Mouse (Mus musculus) neural tube, embryonic 12.5 days (tissue): ENCODE results near the gene Slc25a42. TPM values are rescaled to one million over a fixed set of nuclear protein-coding genes. Genes with fewer than 3 reads are reported as not detected.

Source experiments
- ATAC-seq: fragments of 200-750 bp; cut with Nextera tagmentation; 2 replicates; pipeline ENCODE4 v1.8.0; 2017; ENCODE audit warnings: low read depth, mild to moderate bottlenecking, moderate TSS enrichment, moderate library complexity; ENCODE audit not compliant: low FRiP score
- H3K27ac ChIP-seq: fragments of 300-500 bp; sonication (generic); 2 replicates; pipeline ENCODE4 v1.5.1; 2016
- H3K27me3 ChIP-seq: fragments of 300-500 bp; sonication (generic); replicated peaks from 2 replicates; pipeline ENCODE4 v1.6.1; 2016; ENCODE audit warnings: mild to moderate bottlenecking
- H3K36me3 ChIP-seq: fragments of 300-500 bp; sonication (generic); 2 replicates; pipeline ENCODE4 v1.6.1; 2016; ENCODE audit warnings: mild to moderate bottlenecking
- H3K4me1 ChIP-seq: fragments of 300-500 bp; sonication (generic); 2 replicates; pipeline ENCODE4 v1.6.1; 2016
- H3K4me2 ChIP-seq: fragments of 300-500 bp; sonication (generic); replicated peaks from 2 replicates; pipeline ENCODE4 v1.6.1; 2016; ENCODE audit warnings: mild to moderate bottlenecking
- H3K4me3 ChIP-seq: fragments of 300-500 bp; sonication (generic); 2 replicates; pipeline ENCODE4 v1.5.1; 2016
- H3K9ac ChIP-seq: fragments of 300-500 bp; sonication (generic); 2 replicates; pipeline ENCODE4 v1.6.1; 2016; ENCODE audit warnings: mild to moderate bottlenecking
- H3K9me3 ChIP-seq: fragments of 300-500 bp; sonication (generic); 2 replicates; pipeline ENCODE4 v1.6.1; 2016; ENCODE audit warnings: mild to moderate bottlenecking
- WGBS: fragments of 180-500 bp; shearing (Covaris S2); methylation state at CpG from one replicate; pipeline ENCODE4 v1.1.7; 2016; 5-methylcytosine and 5-hydroxymethylcytosine counted together
- polyA plus RNA-seq: library from polyadenylated mRNA; unstranded; fragments of >200 nt; fragmentation: Nextera tagmentation; extraction: Ambion mirVana; gene quantifications from 2 replicates; pipeline ENCODE4 v1.2.1, GENCODE M21; 2016

The Slc25a42 gene
- polyA plus RNA-seq, 1 experiment from 2014 or later, result 4.1 TPM

DNA sequence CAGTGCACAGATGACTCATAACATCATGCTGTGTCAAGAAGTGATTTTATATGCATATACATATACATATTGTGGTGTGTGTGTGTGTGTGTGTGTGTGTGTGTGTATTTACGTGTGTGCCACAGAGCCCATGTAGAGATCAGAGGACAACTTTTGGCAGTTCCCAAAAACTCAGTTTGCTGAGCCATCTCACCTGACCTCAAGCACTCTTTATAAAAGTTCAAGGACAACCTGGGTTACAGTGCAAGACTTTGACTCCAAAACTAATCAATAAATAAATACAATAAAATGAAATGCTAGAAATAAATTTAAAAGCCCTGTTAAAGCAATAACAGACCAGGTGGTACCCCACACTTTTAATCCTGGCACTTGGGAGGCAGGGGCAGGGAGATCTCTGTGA lies 830 bp downstream of the Slc25a42 start:
- ATAC-seq, result no peak
- peak overlapping the region; percentile 50 for H3K4me3 ChIP-seq
- H3K36me3 ChIP-seq, result no peaks in the 10 kb centered on the region
- WGBS, result 74% methylated on average over 1 of the region's 1 CpGs
- no peaks in the 10 kb centered on the region for H3K9me3 ChIP-seq
- peaks cover 6% of the 10 kb centered on the region for H3K4me1 ChIP-seq
- peaks cover 13% of the 10 kb centered on the region for H3K27me3 ChIP-seq
- no peak overlapping the region for H3K27ac ChIP-seq
- H3K4me2 ChIP-seq, result peak overlapping the region; percentile 90
- peak overlapping the region; percentile 61; the same call in 1 of the 2 replicates for H3K9ac ChIP-seq

DNA sequence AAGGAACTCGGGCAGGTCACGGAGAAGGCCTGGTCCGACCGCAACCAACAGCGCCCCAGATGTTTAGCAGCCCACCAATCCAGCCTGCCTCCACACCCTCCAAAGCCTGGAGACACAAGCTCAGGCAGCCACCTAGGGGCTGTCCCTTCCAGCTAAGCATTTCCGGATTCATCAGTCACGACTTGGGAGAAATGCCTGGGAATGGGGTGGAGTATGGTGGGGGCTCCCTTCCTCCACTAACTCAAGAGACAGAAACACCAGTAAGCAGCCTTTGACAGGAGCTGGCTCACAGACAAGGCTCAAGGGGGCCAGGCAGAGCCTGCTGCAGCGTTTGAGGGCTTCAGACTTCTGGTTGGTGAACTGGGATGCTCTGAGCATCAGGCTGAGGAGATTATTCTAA lies 1.6 kb downstream of the Slc25a42 start:
- H3K36me3 ChIP-seq, result no peaks in the 10 kb centered on the region
- peaks cover 13% of the 10 kb centered on the region for H3K27me3 ChIP-seq
- H3K4me1 ChIP-seq, result peaks cover 6% of the 10 kb centered on the region
- WGBS, result 27% methylated on average over 8 of the region's 8 CpGs
- no peaks in the 10 kb centered on the region for H3K9me3 ChIP-seq
- no peak for ATAC-seq
- H3K9ac ChIP-seq, result no peak overlapping the region
- H3K4me3 ChIP-seq, result no peak overlapping the region
- H3K4me2 ChIP-seq, result peak overlapping the region; percentile 90
- H3K27ac ChIP-seq, result no peak overlapping the region

DNA sequence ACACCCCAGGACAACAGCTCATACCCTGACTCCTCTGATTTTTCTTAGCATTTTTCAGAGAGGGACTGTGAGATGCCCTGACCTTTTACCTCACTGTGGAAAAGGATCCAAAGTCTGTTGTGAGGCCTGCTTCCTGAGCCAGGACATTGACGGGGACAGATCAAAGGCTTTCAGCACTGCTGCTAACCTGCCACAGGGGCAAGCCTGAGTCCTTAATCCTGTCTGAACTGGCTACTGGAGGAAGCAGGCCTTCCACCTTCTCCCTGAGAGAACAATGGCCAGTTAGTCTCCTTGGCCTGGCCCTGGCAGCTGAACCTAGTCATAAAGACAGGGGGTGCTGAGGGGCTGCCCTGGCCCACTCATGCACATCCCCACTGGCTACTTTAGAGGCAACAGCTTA lies 4.0 kb downstream of the Slc25a42 start:
- Histone ChIP-seq H3K4me1 (peaks cover 6% of the 10 kb centered on the region), H3K36me3 (no peaks in the 10 kb centered on the region), H3K9ac (no peak overlapping the region), H3K27me3 (peaks cover 10% of the 10 kb centered on the region), H3K27ac (no peak overlapping the region), H3K9me3 (no peaks in the 10 kb centered on the region), H3K4me3 (no peak overlapping the region), H3K4me2 (no peak overlapping the region)
- no peak for ATAC-seq
- 45% methylated on average over 1 of the region's 1 CpGs for WGBS

- no peak overlapping the region for H3K27ac ChIP-seq
- WGBS, result 69% methylated on average over 1 of the region's 1 CpGs
- no peak overlapping the region for H3K9ac ChIP-seq
- ATAC-seq, result no peak
- no peaks in the 10 kb centered on the region for H3K4me1 ChIP-seq
- no peaks in the 10 kb centered on the region for H3K9me3 ChIP-seq
- no peaks in the 10 kb centered on the region for H3K27me3 ChIP-seq
- H3K36me3 ChIP-seq, result no peaks in the 10 kb centered on the region
- H3K4me3 ChIP-seq, result no peak overlapping the region
- H3K4me2 ChIP-seq, result no peak overlapping the region
Measured at GRCm38 (mm10) chr8:70204757-70205156, 7.3 kb downstream of the Slc25a42 start.

DNA sequence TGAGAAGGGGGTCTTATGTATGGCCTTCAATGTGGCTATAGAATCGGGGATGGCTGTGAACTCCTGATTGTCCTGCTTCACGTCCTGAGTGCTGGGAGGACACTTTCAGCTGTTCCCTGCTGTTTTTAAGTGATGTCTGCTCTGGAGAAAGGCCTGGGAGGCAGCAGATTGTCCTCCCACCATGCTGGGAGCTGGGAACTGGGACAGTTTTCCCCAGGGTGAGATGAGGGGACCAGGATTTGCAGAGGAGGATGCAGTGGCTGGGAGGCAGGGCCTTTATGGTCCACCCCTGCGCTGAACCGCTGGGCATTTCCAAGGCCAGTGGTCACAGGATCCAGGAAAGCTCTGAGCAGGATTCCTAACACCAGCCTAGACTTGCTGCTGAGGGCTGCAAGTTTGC lies 9.0 kb downstream of the Slc25a42 start:
- no peaks in the 10 kb centered on the region for H3K9me3 ChIP-seq
- no peak for ATAC-seq
- H3K4me3 ChIP-seq, result no peak overlapping the region
- H3K27me3 ChIP-seq, result no peaks in the 10 kb centered on the region
- H3K9ac ChIP-seq, result no peak overlapping the region
- no peaks in the 10 kb centered on the region; the same call in 1 of the 2 replicates for H3K4me1 ChIP-seq
- no peaks in the 10 kb centered on the region for H3K36me3 ChIP-seq
- H3K4me2 ChIP-seq, result no peak overlapping the region
- no peak overlapping the region for H3K27ac ChIP-seq
- 70% methylated on average over 4 of the region's 4 CpGs for WGBS

DNA sequence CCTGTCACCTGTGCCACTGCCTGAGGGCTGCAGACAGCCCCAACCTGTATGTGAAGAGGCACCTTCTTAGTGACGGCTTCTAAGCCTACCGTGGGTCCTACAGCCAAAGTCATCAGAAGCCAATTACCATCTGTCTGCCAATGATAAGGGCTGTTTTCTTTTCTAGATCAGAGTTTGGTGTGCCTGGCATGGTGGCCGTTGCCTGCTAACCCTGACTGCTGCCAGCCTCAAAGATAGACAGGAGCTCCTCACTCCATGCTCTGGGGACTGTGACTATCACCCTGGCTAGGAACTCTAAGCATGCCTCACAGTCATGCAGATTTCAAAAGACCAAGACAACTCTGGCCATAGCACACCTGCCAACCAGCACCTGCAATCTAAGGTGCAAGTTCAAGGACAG lies 10.7 kb downstream of the Slc25a42 start:
- H3K4me2 ChIP-seq, result no peak overlapping the region
- H3K27me3 ChIP-seq, result no peaks in the 10 kb centered on the region
- H3K4me3 ChIP-seq, result no peak overlapping the region
- H3K9me3 ChIP-seq, result no peaks in the 10 kb centered on the region
- H3K9ac ChIP-seq, result no peak overlapping the region
- no peak for ATAC-seq
- 94% methylated on average over 3 of the region's 3 CpGs for WGBS
- no peaks in the 10 kb centered on the region for H3K36me3 ChIP-seq
- H3K27ac ChIP-seq, result no peak overlapping the region
- no peaks in the 10 kb centered on the region; the same call in 1 of the 2 replicates for H3K4me1 ChIP-seq

- no peak overlapping the region for H3K27ac ChIP-seq
- no peak overlapping the region for H3K4me2 ChIP-seq
- H3K36me3 ChIP-seq, result no peaks in the 10 kb centered on the region
- no peak overlapping the region for H3K4me3 ChIP-seq
- ATAC-seq, result no peak
- no peaks in the 10 kb centered on the region for H3K9me3 ChIP-seq
- H3K4me1 ChIP-seq, result no peaks in the 10 kb centered on the region; the same call in 1 of the 2 replicates
- no peaks in the 10 kb centered on the region for H3K27me3 ChIP-seq
- no peak overlapping the region for H3K9ac ChIP-seq
- 77% methylated on average over 5 of the region's 5 CpGs for WGBS
Measured at GRCm38 (mm10) chr8:70200098-70200681, 11.9 kb downstream of the Slc25a42 start.

DNA sequence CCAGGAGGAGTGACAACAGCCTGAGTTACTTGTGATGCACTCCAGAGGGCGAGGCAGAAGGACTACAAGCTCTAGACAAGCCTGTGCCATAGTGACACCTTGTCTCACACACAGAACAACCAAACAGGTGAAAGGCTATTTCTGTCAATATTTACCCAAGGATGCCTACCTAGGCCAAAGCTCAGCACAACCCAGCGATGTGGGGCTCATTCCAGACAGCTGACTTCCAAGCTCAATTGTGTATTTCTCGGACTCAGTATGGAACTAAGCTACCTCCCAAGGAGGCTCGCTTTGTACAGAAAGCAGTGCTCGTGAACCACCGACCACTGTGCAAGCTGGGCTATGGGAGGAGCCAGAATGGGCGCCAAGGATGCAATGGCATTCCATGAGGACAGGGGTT lies 14.5 kb downstream of the Slc25a42 start:
- ATAC-seq, result no peak
- no peaks in the 10 kb centered on the region for H3K36me3 ChIP-seq
- WGBS, result 48% methylated on average over 7 of the region's 7 CpGs
- no peaks in the 10 kb centered on the region; the same call in 1 of the 2 replicates for H3K4me1 ChIP-seq
- H3K4me3 ChIP-seq, result no peak overlapping the region
- no peaks in the 10 kb centered on the region for H3K9me3 ChIP-seq
- H3K27me3 ChIP-seq, result no peaks in the 10 kb centered on the region
- no peak overlapping the region for H3K4me2 ChIP-seq
- no peak overlapping the region for H3K9ac ChIP-seq
- no peak overlapping the region for H3K27ac ChIP-seq

DNA sequence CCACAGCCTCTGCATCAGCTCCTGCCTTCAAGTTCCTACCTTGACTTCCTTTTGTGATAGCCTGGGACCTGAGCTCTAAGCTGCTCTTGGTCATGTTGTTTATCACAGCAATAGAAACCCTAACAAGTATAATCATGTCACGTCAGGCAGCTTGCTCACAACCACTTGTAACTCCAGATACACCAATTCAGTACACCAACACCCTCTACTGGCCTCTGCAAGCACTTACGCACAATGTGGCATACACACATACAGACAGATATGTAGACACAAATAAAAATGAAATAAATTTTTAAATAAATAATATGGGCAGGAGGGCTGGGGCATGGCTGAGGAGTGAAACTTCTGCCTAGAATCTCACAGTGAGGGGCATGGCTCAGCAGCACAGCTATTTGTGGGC lies 16.3 kb downstream of the Slc25a42 start:
- H3K9me3 ChIP-seq, result no peaks in the 10 kb centered on the region
- no peak overlapping the region for H3K27ac ChIP-seq
- WGBS, result 80% methylated on average over 2 of the region's 2 CpGs
- peaks cover 6% of the 10 kb centered on the region; the same call in 1 of the 2 replicates for H3K4me1 ChIP-seq
- no peaks in the 10 kb centered on the region for H3K27me3 ChIP-seq
- no peak for ATAC-seq
- no peak overlapping the region for H3K9ac ChIP-seq
- H3K4me3 ChIP-seq, result no peak overlapping the region
- no peaks in the 10 kb centered on the region for H3K36me3 ChIP-seq
- no peak overlapping the region for H3K4me2 ChIP-seq

DNA sequence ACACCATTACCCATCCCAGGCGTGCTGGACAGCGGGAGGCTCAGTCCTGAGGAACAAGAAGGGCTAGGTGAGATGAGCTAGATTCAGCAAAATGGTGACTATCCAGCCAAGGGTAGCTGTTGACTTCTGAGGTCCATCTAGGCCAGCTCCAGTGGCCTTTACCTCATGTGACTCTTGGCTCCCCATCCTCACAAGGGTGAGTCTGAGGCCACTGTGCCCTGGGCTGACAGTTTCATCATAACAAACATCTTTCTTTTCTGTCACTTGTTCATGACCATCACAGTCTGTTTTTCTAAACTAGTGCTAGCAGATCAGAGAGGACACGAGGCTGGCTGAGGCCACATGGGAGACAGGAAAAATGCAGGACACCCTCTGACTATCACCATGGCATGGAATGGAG lies 17.9 kb downstream of the Slc25a42 start:
- no peak overlapping the region for H3K9ac ChIP-seq
- 78% methylated on average over 3 of the region's 3 CpGs for WGBS
- no peaks in the 10 kb centered on the region for H3K36me3 ChIP-seq
- H3K4me3 ChIP-seq, result no peak overlapping the region
- H3K9me3 ChIP-seq, result no peaks in the 10 kb centered on the region
- no peak overlapping the region for H3K27ac ChIP-seq
- no peaks in the 10 kb centered on the region for H3K27me3 ChIP-seq
- peaks cover 9% of the 10 kb centered on the region; the same call in 1 of the 2 replicates for H3K4me1 ChIP-seq
- no peak for ATAC-seq
- H3K4me2 ChIP-seq, result no peak overlapping the region

GRCm38 (mm10) chr8:70193238-70193637 lies 18.9 kb downstream of the Slc25a42 start:
- WGBS, result 47% methylated on average over 5 of the region's 5 CpGs
- no peak overlapping the region for H3K4me3 ChIP-seq
- no peak overlapping the region for H3K4me2 ChIP-seq
- ATAC-seq, result no peak
- peaks cover 9% of the 10 kb centered on the region; the same call in 1 of the 2 replicates for H3K4me1 ChIP-seq
- no peak overlapping the region for H3K27ac ChIP-seq
- no peak overlapping the region for H3K9ac ChIP-seq
- H3K9me3 ChIP-seq, result no peaks in the 10 kb centered on the region
- H3K36me3 ChIP-seq, result no peaks in the 10 kb centered on the region
- H3K27me3 ChIP-seq, result no peaks in the 10 kb centered on the region

- no peaks in the 10 kb centered on the region for H3K27me3 ChIP-seq
- H3K4me3 ChIP-seq, result no peak overlapping the region
- WGBS, result 73% methylated on average over 7 of the region's 7 CpGs
- H3K9ac ChIP-seq, result no peak overlapping the region
- no peak overlapping the region for H3K4me2 ChIP-seq
- H3K9me3 ChIP-seq, result no peaks in the 10 kb centered on the region
- 0 out of 2 replicates have a peak, but pooled peaks cover 3% of the 10 kb centered on the region for H3K36me3 ChIP-seq
- H3K27ac ChIP-seq, result no peak overlapping the region
- peaks cover 9% of the 10 kb centered on the region; the same call in 1 of the 2 replicates for H3K4me1 ChIP-seq
- no peak for ATAC-seq
Measured at GRCm38 (mm10) chr8:70188707-70189106, 23.4 kb downstream of the Slc25a42 start.

GRCm38 (mm10) chr8:70183194-70183593 lies 28.9 kb downstream of the Slc25a42 start:
- Histone ChIP-seq H3K4me3 (no peak overlapping the region), H3K9me3 (no peaks in the 10 kb centered on the region), H3K4me1 (no peaks in the 10 kb centered on the region), H3K4me2 (no peak overlapping the region), H3K27ac (no peak overlapping the region), H3K27me3 (no peaks in the 10 kb centered on the region), H3K9ac (no peak overlapping the region), H3K36me3 (peaks cover 40% of the 10 kb centered on the region)
- no peak for ATAC-seq
- 88% methylated on average over 4 of the region's 4 CpGs for WGBS
